Mouse (Mus musculus) hindbrain, embryonic 12.5 days (tissue): Measurements from ENCODE around the gene Fam104a. TPM values are rescaled to one million over a fixed set of nuclear protein-coding genes. Genes with fewer than 3 reads are reported as not detected.

Experiments
- ATAC-seq: fragments of 200-750 bp; cut with Nextera tagmentation; 2 replicates; pipeline ENCODE4 v1.8.0; 2017; ENCODE audit warnings: moderate TSS enrichment; ENCODE audit not compliant: low FRiP score
- H3K27ac ChIP-seq: fragments of 300-500 bp; sonication (generic); 2 replicates; pipeline ENCODE4 v1.5.1; 2016; ENCODE audit warnings: mild to moderate bottlenecking
- H3K27me3 ChIP-seq: fragments of 300-500 bp; sonication (generic); 2 replicates; pipeline ENCODE4 v1.6.1; 2016; ENCODE audit warnings: mild to moderate bottlenecking
- H3K36me3 ChIP-seq: fragments of 300-500 bp; sonication (generic); 2 replicates; pipeline ENCODE4 v1.6.1; 2016; ENCODE audit warnings: mild to moderate bottlenecking
- H3K4me1 ChIP-seq: fragments of 300-500 bp; sonication (generic); 2 replicates; pipeline ENCODE4 v1.6.1; 2016
- H3K4me2 ChIP-seq: fragments of 300-500 bp; sonication (generic); replicated peaks from 2 replicates; pipeline ENCODE4 v1.6.1; 2016; ENCODE audit warnings: mild to moderate bottlenecking
- H3K4me3 ChIP-seq: fragments of 300-500 bp; sonication (generic); 2 replicates; pipeline ENCODE4 v1.5.1; 2016; ENCODE audit warnings: mild to moderate bottlenecking
- H3K9ac ChIP-seq: fragments of 300-500 bp; sonication (generic); 2 replicates; pipeline ENCODE4 v1.6.1; 2016; ENCODE audit warnings: mild to moderate bottlenecking, moderate library complexity
- H3K9me3 ChIP-seq: fragments of 300-500 bp; sonication (generic); replicated peaks from 2 replicates; pipeline ENCODE4 v1.6.1; 2016; ENCODE audit warnings: mild to moderate bottlenecking
- whole genome bisulfite sequencing: fragments of 180-500 bp; shearing (Covaris S2); methylation state at CpG from one replicate; pipeline ENCODE4 v1.1.7; 2016; 5-methylcytosine and 5-hydroxymethylcytosine counted together
- polyA plus RNA-seq: library from polyadenylated mRNA; unstranded; fragments of >200 nt; fragmentation: Nextera tagmentation; extraction: Ambion mirVana; gene quantifications from 2 replicates; pipeline ENCODE4 v1.2.1, GENCODE M21; 2016

The Fam104a gene
- polyA plus RNA-seq, 1 experiment from 2014 or later = 50.4 TPM

- no peak overlapping the region for H3K4me3 ChIP-seq
- H3K9ac ChIP-seq = no peak overlapping the region
- H3K27ac ChIP-seq = no peak overlapping the region
- H3K27me3 ChIP-seq = no peaks in the 10 kb centered on the region
- no peaks in the 10 kb centered on the region for H3K9me3 ChIP-seq
- H3K4me1 ChIP-seq = no peaks in the 10 kb centered on the region; the same call in 1 of the 2 replicates
- 71% methylated on average over 5 of the region's 5 CpGs for WGBS
- H3K4me2 ChIP-seq = no peak overlapping the region
- H3K36me3 ChIP-seq = peaks cover 55% of the 10 kb centered on the region
- no peak for ATAC-seq
These were observed 13.6 kb upstream of the Fam104a start for GRCm38 (mm10) chr11:113697571-113697970.

- no peak overlapping the region for H3K4me2 ChIP-seq
- H3K27me3 ChIP-seq = no peaks in the 10 kb centered on the region
- no peak for ATAC-seq
- H3K4me1 ChIP-seq = peaks cover 3% of the 10 kb centered on the region
- no peak overlapping the region for H3K9ac ChIP-seq
- no peak overlapping the region for H3K4me3 ChIP-seq
- peaks cover 78% of the 10 kb centered on the region for H3K36me3 ChIP-seq
- H3K27ac ChIP-seq = no peak overlapping the region
- WGBS = 66% methylated on average over 3 of the region's 3 CpGs
- no peaks in the 10 kb centered on the region for H3K9me3 ChIP-seq
These were observed 7.9 kb upstream of the Fam104a start for GRCm38 (mm10) chr11:113691851-113692250.

GRCm38 (mm10) chr11:113691318-113691717, 7.4 kb upstream of the Fam104a start:
- Histone ChIP-seq H3K36me3 (peaks cover 72% of the 10 kb centered on the region), H3K9me3 (no peaks in the 10 kb centered on the region)
- 94% methylated on average over 5 of the region's 5 CpGs for WGBS

GRCm38 (mm10) chr11:113690506-113690905, 6.6 kb upstream of the Fam104a start:
- H3K4me2 ChIP-seq = no peak overlapping the region
- no peaks in the 10 kb centered on the region for H3K9me3 ChIP-seq
- WGBS = 92% methylated on average over 12 of the region's 12 CpGs
- no peak overlapping the region for H3K4me3 ChIP-seq
- peaks cover 14% of the 10 kb centered on the region for H3K4me1 ChIP-seq
- ATAC-seq = no peak
- H3K36me3 ChIP-seq = peaks cover 65% of the 10 kb centered on the region
- H3K27ac ChIP-seq = no peak overlapping the region
- no peaks in the 10 kb centered on the region for H3K27me3 ChIP-seq
- no peak overlapping the region for H3K9ac ChIP-seq

More at GRCm38 (mm10) chr11:113691318-113691717, 7.4 kb upstream of the Fam104a start:
- peaks cover 9% of the 10 kb centered on the region for H3K4me1 ChIP-seq
- no peak overlapping the region for H3K4me2 ChIP-seq
- no peaks in the 10 kb centered on the region for H3K27me3 ChIP-seq
- no peak overlapping the region for H3K27ac ChIP-seq
- no peak for ATAC-seq
- H3K9ac ChIP-seq = no peak overlapping the region
- no peak overlapping the region for H3K4me3 ChIP-seq

GRCm38 (mm10) chr11:113687031-113687430, 3.1 kb upstream of the Fam104a start:
- no peaks in the 10 kb centered on the region for H3K9me3 ChIP-seq
- no peak overlapping the region for H3K4me2 ChIP-seq
- ATAC-seq = 0 out of 2 replicates have a peak, but pooled peaks have one; percentile 18
- WGBS = 33% methylated on average over 2 of the region's 2 CpGs
- no peak overlapping the region for H3K4me3 ChIP-seq
- H3K36me3 ChIP-seq = peaks cover 33% of the 10 kb centered on the region
- H3K27me3 ChIP-seq = no peaks in the 10 kb centered on the region
- no peak overlapping the region for H3K9ac ChIP-seq
- H3K4me1 ChIP-seq = peaks cover 32% of the 10 kb centered on the region
- H3K27ac ChIP-seq = peak overlapping the region; percentile 64; the same call in 1 of the 2 replicates

GRCm38 (mm10) chr11:113684707-113685426, 912 bp upstream of the Fam104a start:
- H3K4me3 ChIP-seq = peak overlapping the region; percentile 98
- H3K9ac ChIP-seq = peak overlapping the region; percentile 87
- H3K4me2 ChIP-seq = peak overlapping the region; percentile 91
- peaks cover 43% of the 10 kb centered on the region for H3K4me1 ChIP-seq
- H3K27ac ChIP-seq = 0 out of 2 replicates have a peak overlapping the region, but pooled peaks have one; percentile 97
- 44% methylated on average over 25 of the region's 25 CpGs for WGBS
- H3K36me3 ChIP-seq = peaks cover 22% of the 10 kb centered on the region
- ATAC-seq = no peak
- H3K27me3 ChIP-seq = no peaks in the 10 kb centered on the region
- H3K9me3 ChIP-seq = no peaks in the 10 kb centered on the region

- H3K4me2 ChIP-seq = peak overlapping the region; percentile 91
- no peaks in the 10 kb centered on the region for H3K27me3 ChIP-seq
- H3K36me3 ChIP-seq = peaks cover 10% of the 10 kb centered on the region
- 0% methylated on average over 30 of the region's 38 CpGs for WGBS
- H3K27ac ChIP-seq = peak overlapping the region; percentile 97
- peak overlapping the region; percentile 87 for H3K9ac ChIP-seq
- no peaks in the 10 kb centered on the region for H3K9me3 ChIP-seq
- peak; percentile 73 for ATAC-seq
- H3K4me3 ChIP-seq = peak overlapping the region; percentile 98
- H3K4me1 ChIP-seq = peaks cover 43% of the 10 kb centered on the region
These were observed 363 bp downstream of the Fam104a start for GRCm38 (mm10) chr11:113683627-113683956.

- no peaks in the 10 kb centered on the region for H3K27me3 ChIP-seq
- peak overlapping the region; percentile 87 for H3K9ac ChIP-seq
- peak overlapping the region; percentile 91 for H3K4me2 ChIP-seq
- WGBS = 4% methylated on average over 38 of the region's 38 CpGs
- peak overlapping the region; percentile 98 for H3K4me3 ChIP-seq
- peaks cover 46% of the 10 kb centered on the region for H3K4me1 ChIP-seq
- H3K9me3 ChIP-seq = no peaks in the 10 kb centered on the region
- peak; percentile 57 for ATAC-seq
- H3K36me3 ChIP-seq = peaks cover 4% of the 10 kb centered on the region
- peak overlapping the region; percentile 97 for H3K27ac ChIP-seq
These were observed 893 bp downstream of the Fam104a start for GRCm38 (mm10) chr11:113682897-113683626.

- H3K4me1 ChIP-seq = peaks cover 44% of the 10 kb centered on the region
- H3K36me3 ChIP-seq = peaks cover under 1% of the 10 kb centered on the region; the same call in 1 of the 2 replicates
- no peak for ATAC-seq
- no peak overlapping the region for H3K9ac ChIP-seq
- H3K27me3 ChIP-seq = no peaks in the 10 kb centered on the region
- H3K4me3 ChIP-seq = no peak overlapping the region
- H3K27ac ChIP-seq = no peak overlapping the region
- no peaks in the 10 kb centered on the region for H3K9me3 ChIP-seq
- H3K4me2 ChIP-seq = peak overlapping the region; percentile 91
These were observed 2.0 kb downstream of the Fam104a start for GRCm38 (mm10) chr11:113681979-113682378.

- Histone ChIP-seq H3K27ac (no peak overlapping the region), H3K36me3 (peaks cover 11% of the 10 kb centered on the region), H3K9me3 (no peaks in the 10 kb centered on the region), H3K27me3 (no peaks in the 10 kb centered on the region), H3K4me1 (peaks cover 35% of the 10 kb centered on the region), H3K4me2 (no peak overlapping the region), H3K4me3 (no peak overlapping the region), H3K9ac (no peak overlapping the region)
- 95% methylated on average over 2 of the region's 2 CpGs for WGBS
- no peak for ATAC-seq
These were observed 3.0 kb downstream of the Fam104a start for GRCm38 (mm10) chr11:113680954-113681353.

- Histone ChIP-seq H3K9me3 (no peaks in the 10 kb centered on the region), H3K9ac (no peak overlapping the region), H3K36me3 (peaks cover 22% of the 10 kb centered on the region), H3K4me1 (peaks cover 23% of the 10 kb centered on the region), H3K27me3 (no peaks in the 10 kb centered on the region), H3K4me2 (no peak overlapping the region), H3K4me3 (no peak overlapping the region), H3K27ac (no peak overlapping the region)
- no peak for ATAC-seq
- 88% methylated on average over 8 of the region's 8 CpGs for WGBS
These were observed 5.6 kb downstream of the Fam104a start for GRCm38 (mm10) chr11:113678373-113678772.

GRCm38 (mm10) chr11:113677378-113677777, 6.6 kb downstream of the Fam104a start:
- no peak for ATAC-seq
- 95% methylated on average over 2 of the region's 2 CpGs for WGBS

More at GRCm38 (mm10) chr11:113677378-113677777, 6.6 kb downstream of the Fam104a start:
- H3K4me3 ChIP-seq = no peak overlapping the region
- no peaks in the 10 kb centered on the region for H3K27me3 ChIP-seq
- H3K9ac ChIP-seq = no peak overlapping the region
- H3K27ac ChIP-seq = no peak overlapping the region
- H3K4me2 ChIP-seq = no peak overlapping the region
- H3K36me3 ChIP-seq = peaks cover 31% of the 10 kb centered on the region
- H3K9me3 ChIP-seq = no peaks in the 10 kb centered on the region
- peaks cover 17% of the 10 kb centered on the region for H3K4me1 ChIP-seq
